Mouse (Mus musculus): Measurements from ENCODE around the gene Cks2. TPM values are rescaled to one million over a fixed set of nuclear protein-coding genes. Genes with fewer than 3 reads are reported as not detected.
"Not testable (repeated sequence)": the region's sequence is repeated elsewhere in the genome, so short reads cannot be mapped to it uniquely, and the experiment has no call there.

Gene Cks2
- polyA plus RNA-seq, 1 experiment from 2014 or later = 128 TPM

GRCm38 (mm10) chr13:51658094-51658493, 13.1 kb downstream of the Cks2 start:
- peaks cover 41% of the 10 kb centered on the region for H3K36me3 ChIP-seq (ENCODE audit: control insufficient read depth, insufficient read depth, low read length)

GRCm38 (mm10) chr13:51659573-51659972, 14.5 kb downstream of the Cks2 start:
- Histone ChIP-seq H3K27ac (replicated peaks) (no peak overlapping the region), H3K36me3 (ENCODE audit: control insufficient read depth, insufficient read depth, low read length) (peaks cover 38% of the 10 kb centered on the region), H3K4me1 (replicated peaks; ENCODE audit: control insufficient read depth, insufficient read depth) (no peaks in the 10 kb centered on the region), H3K4me2 (replicated peaks; ENCODE audit: low read depth) (no peak overlapping the region), H3K4me3 (ENCODE audit: low read depth, low read length) (no peak overlapping the region), H3K9ac (ENCODE audit: low read length) (no peak overlapping the region), H3K9me3 (ENCODE audit: control insufficient read depth, low read length) (no peaks in the 10 kb centered on the region), H3K27me3 (ENCODE audit: control insufficient read depth, insufficient read depth, low read length) (no peaks in the 10 kb centered on the region)
- DNase-seq (ENCODE audit: low spot score) = no peak
- ATAC-seq (ENCODE audit: low FRiP score, low TSS enrichment) = no peak
- WGBS = 98% methylated on average over 7 of the region's 7 CpGs
- TF ChIP-seq EP300 (optimal IDR thresholded peaks at IDR 0.05) (no peak), CTCF (IDR thresholded peaks at IDR 0.05; ENCODE audit: low read depth) (no peak)

More at GRCm38 (mm10) chr13:51658094-51658493, 13.1 kb downstream of the Cks2 start:
- 90% methylated on average over 3 of the region's 3 CpGs for WGBS
- Histone ChIP-seq H3K9me3 (ENCODE audit: control insufficient read depth, low read length) (no peaks in the 10 kb centered on the region), H3K9ac (ENCODE audit: low read length) (no peak overlapping the region), H3K4me2 (replicated peaks; ENCODE audit: low read depth) (no peak overlapping the region), H3K27ac (replicated peaks) (no peak overlapping the region), H3K4me3 (ENCODE audit: low read depth, low read length) (no peak overlapping the region), H3K4me1 (replicated peaks; ENCODE audit: control insufficient read depth, insufficient read depth) (no peaks in the 10 kb centered on the region), H3K27me3 (ENCODE audit: control insufficient read depth, insufficient read depth, low read length) (no peaks in the 10 kb centered on the region)
- no peak for DNase-seq (ENCODE audit: low spot score)
- ATAC-seq (ENCODE audit: low FRiP score, low TSS enrichment) = no peak
- TF ChIP-seq EP300 (optimal IDR thresholded peaks at IDR 0.05) (no peak), CTCF (IDR thresholded peaks at IDR 0.05; ENCODE audit: low read depth) (no peak)

- peaks cover 22% of the 10 kb centered on the region for H3K36me3 ChIP-seq (ENCODE audit: control insufficient read depth, insufficient read depth, low read length)
- no peak for ATAC-seq (ENCODE audit: low FRiP score, low TSS enrichment)
- WGBS = 88% methylated on average over 2 of the region's 2 CpGs
Observed at GRCm38 (mm10) chr13:51663561-51663960, 18.5 kb downstream of the Cks2 start.

GRCm38 (mm10) chr13:51668195-51668594, 23.2 kb downstream of the Cks2 start:
- not testable (repeated sequence) for ATAC-seq (ENCODE audit: low FRiP score, low TSS enrichment); H3K4me1 ChIP-seq (replicated peaks; ENCODE audit: control insufficient read depth, insufficient read depth); DNase-seq (ENCODE audit: low spot score); H3K4me3 ChIP-seq (ENCODE audit: low read depth, low read length); H3K4me2 ChIP-seq (replicated peaks; ENCODE audit: low read depth); H3K27me3 ChIP-seq (ENCODE audit: control insufficient read depth, insufficient read depth, low read length); H3K9ac ChIP-seq (ENCODE audit: low read length); H3K27ac ChIP-seq (replicated peaks); H3K9me3 ChIP-seq (ENCODE audit: control insufficient read depth, low read length)
- 90% methylated on average over 12 of the region's 12 CpGs for WGBS
- H3K36me3 ChIP-seq (ENCODE audit: control insufficient read depth, insufficient read depth, low read length) = peaks cover 20% of the 10 kb centered on the region

More at GRCm38 (mm10) chr13:51663561-51663960, 18.5 kb downstream of the Cks2 start:
- Histone ChIP-seq H3K4me1 (replicated peaks; ENCODE audit: control insufficient read depth, insufficient read depth) (no peaks in the 10 kb centered on the region), H3K4me2 (replicated peaks; ENCODE audit: low read depth) (no peak overlapping the region), H3K9ac (ENCODE audit: low read length) (no peak overlapping the region), H3K4me3 (ENCODE audit: low read depth, low read length) (no peak overlapping the region), H3K9me3 (ENCODE audit: control insufficient read depth, low read length) (no peaks in the 10 kb centered on the region), H3K27me3 (ENCODE audit: control insufficient read depth, insufficient read depth, low read length) (no peaks in the 10 kb centered on the region), H3K27ac (replicated peaks) (no peak overlapping the region)
- no peak for DNase-seq (ENCODE audit: low spot score)
- no peak for TF ChIP-seq EP300 (optimal IDR thresholded peaks at IDR 0.05)
- no peak for TF ChIP-seq CTCF (IDR thresholded peaks at IDR 0.05; ENCODE audit: low read depth)

- Histone ChIP-seq H3K27me3 (ENCODE audit: control insufficient read depth, insufficient read depth, low read length) (no peaks in the 10 kb centered on the region), H3K4me1 (replicated peaks; ENCODE audit: control insufficient read depth, insufficient read depth) (no peaks in the 10 kb centered on the region), H3K4me2 (replicated peaks; ENCODE audit: low read depth) (no peak overlapping the region), H3K36me3 (ENCODE audit: control insufficient read depth, insufficient read depth, low read length) (peaks cover 48% of the 10 kb centered on the region), H3K9me3 (ENCODE audit: control insufficient read depth, low read length) (no peaks in the 10 kb centered on the region), H3K4me3 (ENCODE audit: low read depth, low read length) (no peak overlapping the region), H3K27ac (replicated peaks) (no peak overlapping the region), H3K9ac (ENCODE audit: low read length) (no peak overlapping the region)
- DNase-seq (ENCODE audit: low spot score) = no peak
- 46% methylated on average over 4 of the region's 4 CpGs for WGBS
- TF ChIP-seq EP300 (optimal IDR thresholded peaks at IDR 0.05) (no peak), CTCF (IDR thresholded peaks at IDR 0.05; ENCODE audit: low read depth) (no peak)
- ATAC-seq (ENCODE audit: low FRiP score, low TSS enrichment) = no peak
Observed at GRCm38 (mm10) chr13:51676641-51677040, 31.6 kb downstream of the Cks2 start.

GRCm38 (mm10) chr13:51677041-51677440, 32.0 kb downstream of the Cks2 start:
- no peak overlapping the region for H3K27ac ChIP-seq (replicated peaks)
- H3K9me3 ChIP-seq (ENCODE audit: control insufficient read depth, low read length) = no peaks in the 10 kb centered on the region
- H3K9ac ChIP-seq (ENCODE audit: low read length) = no peak overlapping the region
- TF ChIP-seq EP300 (optimal IDR thresholded peaks at IDR 0.05) = no peak
- no peak for TF ChIP-seq CTCF (IDR thresholded peaks at IDR 0.05; ENCODE audit: low read depth)
- DNase-seq (ENCODE audit: low spot score) (no peak), ATAC-seq (ENCODE audit: low FRiP score, low TSS enrichment) (no peak)
- H3K4me1 ChIP-seq (replicated peaks; ENCODE audit: control insufficient read depth, insufficient read depth) = no peaks in the 10 kb centered on the region
- H3K4me3 ChIP-seq (ENCODE audit: low read depth, low read length) = no peak overlapping the region
- H3K4me2 ChIP-seq (replicated peaks; ENCODE audit: low read depth) = no peak overlapping the region
- no peaks in the 10 kb centered on the region for H3K27me3 ChIP-seq (ENCODE audit: control insufficient read depth, insufficient read depth, low read length)
- 93% methylated on average over 12 of the region's 12 CpGs for WGBS
- H3K36me3 ChIP-seq (ENCODE audit: control insufficient read depth, insufficient read depth, low read length) = peaks cover 50% of the 10 kb centered on the region

Measured in stomach, postnatal 0 days (tissue).